Mouse (Mus musculus): ENCODE results near the gene Smyd3.
"Not testable (repeated sequence)": the region's sequence is repeated elsewhere in the genome, so short reads cannot be mapped to it uniquely, and the experiment has no call there.

The Smyd3 gene

DNA sequence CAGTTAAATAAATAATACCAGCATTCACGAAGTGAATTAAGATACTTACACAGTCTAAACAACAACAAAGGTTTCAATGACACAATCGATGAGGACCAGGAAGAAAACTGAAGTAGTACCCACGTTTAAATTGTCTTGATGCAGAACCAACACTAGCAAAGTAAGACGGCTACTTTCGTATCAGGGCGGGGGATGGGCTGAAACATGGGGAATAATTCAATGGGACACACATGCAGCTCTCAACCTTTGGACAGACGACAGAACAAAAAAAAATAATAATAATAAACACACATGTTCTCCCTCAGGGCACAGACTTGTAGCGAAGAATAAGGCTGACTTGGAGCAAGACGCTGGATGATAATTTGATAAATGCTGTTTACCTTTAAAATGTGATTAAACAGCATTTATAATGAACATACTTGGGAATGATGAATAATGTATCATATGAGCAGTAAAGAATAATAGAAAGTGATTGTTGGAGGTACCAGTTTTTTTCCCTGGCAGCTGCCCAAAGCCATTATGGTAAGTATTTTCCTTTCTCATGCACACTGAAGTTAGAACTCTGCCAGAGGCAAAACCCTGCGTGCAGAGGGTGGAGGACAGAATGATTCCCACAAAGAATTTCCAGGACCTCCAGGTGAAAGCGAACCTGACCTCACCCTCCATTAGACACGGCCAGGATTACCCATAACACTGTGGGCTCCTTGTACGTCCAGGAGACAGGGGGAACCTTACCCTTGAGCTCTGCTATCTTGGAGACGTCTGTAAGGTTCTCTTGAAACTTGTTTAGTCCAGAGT lies 340.8 kb downstream of the Smyd3 start:
- no peak for DNase-seq (ENCODE audit: low read depth, low spot score)

DNA sequence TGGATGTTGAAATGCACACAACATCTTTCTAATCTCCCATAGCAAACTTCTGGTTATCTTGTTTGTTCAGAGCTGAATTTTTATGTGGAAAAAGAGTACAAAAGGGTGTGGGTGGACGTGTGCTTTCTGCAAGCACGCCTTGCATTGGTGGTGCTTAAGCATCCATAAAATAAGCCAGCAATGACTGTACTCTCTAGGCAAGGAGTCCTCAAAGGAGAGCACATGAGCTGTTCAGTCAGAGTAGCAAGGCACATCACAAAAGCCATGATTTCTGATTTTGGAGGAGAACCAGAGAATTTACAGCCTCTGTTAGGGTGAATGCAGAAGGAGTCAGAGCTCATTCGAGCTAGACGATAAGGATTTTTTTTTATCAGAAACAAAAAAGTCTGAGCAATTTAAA lies 343.6 kb downstream of the Smyd3 start:
- DNase-seq (ENCODE audit: low read depth, low spot score) = no peak

DNA sequence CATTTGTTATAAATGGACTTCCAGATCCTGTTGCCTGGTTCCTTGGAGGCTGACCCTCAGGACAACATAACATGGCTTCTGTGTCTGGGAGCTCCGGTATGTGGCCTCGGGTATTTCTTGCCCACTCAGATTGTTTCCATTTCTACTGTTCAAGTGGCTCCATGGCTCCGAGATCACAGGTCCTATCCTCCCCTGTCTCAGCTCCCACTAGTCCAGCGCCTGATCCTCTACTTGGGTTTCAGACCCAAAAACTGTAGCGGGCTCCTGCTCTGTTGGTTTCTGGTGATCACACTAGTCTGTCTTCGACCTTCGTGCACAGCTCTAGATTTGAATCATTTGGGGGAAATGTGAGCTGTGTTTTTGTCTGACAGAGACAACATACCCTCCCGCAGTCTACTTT lies 347.3 kb downstream of the Smyd3 start:
- DNase-seq (ENCODE audit: low read depth, low spot score) = no peak

DNA sequence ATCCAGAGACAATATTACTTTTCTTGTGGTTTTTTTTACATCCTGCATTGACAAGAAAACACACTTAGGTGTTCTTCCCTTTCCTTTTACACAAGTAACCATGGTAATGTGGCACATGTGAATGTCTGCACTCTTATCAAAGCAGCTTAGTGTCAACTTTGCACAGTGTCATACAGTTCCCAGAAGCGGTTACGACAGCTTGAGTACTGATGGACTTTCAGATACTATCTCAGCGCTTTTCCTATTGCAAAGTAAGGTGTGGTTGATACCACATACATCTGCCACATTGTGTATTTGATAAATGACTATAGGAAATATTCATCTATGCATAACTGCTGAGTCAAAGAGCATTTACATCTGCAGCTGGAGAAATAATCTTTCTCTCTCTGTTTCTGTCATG lies 348.1 kb downstream of the Smyd3 start:
- DNase-seq (ENCODE audit: low read depth, low spot score) = peak; percentile 80

DNA sequence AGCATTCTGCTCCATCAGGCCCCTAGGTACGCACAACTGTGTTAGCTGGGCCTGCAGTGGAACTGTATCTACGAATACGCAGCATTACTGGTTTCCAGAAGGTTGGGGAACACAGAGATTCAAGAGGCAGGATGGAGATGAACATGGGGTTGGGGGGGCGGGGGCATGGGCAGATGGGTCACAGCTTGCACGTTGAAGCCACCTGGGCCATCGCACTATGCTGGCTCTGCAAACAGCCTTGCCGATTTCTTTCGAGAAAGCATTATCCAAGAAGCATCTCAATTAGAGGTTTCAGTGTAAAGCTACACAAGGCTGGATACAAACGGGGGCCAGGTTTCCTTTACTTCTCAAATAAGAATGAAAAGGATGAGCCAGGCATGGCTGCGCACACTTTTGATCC lies 348.7 kb downstream of the Smyd3 start:
- DNase-seq (ENCODE audit: low read depth, low spot score) = no peak

DNA sequence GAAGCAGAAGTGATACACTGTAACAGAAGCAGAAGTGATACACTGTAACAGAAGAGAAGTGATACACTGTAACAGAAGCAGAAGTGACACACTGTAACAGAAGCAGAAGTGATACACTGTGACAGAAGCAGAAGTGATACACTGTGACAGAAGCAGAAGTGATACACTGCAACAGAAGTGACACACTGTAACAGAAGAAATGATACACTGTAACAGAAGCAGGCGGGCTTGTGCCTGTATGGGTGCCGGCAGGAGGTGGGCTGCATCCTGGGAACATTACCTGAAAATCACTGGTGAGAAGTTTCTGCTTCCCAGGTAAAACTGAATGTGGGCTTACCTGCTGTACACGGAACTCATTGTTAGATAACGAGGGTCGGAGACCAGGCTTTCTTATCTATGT lies 353.6 kb downstream of the Smyd3 start:
- not testable (repeated sequence) for DNase-seq (ENCODE audit: low read depth, low spot score)

DNA sequence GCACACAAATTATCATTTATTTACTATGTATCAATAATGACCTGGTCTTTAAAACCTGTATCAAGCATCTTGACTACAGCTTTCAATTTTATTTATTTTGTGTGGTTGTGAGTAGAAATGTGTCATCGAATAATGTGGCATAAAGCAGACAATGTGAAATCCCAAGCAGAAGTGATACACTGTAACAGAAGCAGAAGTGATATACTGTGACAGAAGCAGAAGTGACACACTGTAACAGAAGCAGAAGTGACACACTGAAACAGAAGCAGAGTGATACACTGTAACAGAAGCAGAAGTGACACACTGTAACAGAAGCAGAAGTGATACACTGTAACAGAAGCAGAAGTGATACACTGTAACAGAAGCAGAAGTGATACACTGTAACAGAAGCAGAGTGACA lies 355.1 kb downstream of the Smyd3 start:
- not testable (repeated sequence) for DNase-seq (ENCODE audit: low read depth, low spot score)

DNA sequence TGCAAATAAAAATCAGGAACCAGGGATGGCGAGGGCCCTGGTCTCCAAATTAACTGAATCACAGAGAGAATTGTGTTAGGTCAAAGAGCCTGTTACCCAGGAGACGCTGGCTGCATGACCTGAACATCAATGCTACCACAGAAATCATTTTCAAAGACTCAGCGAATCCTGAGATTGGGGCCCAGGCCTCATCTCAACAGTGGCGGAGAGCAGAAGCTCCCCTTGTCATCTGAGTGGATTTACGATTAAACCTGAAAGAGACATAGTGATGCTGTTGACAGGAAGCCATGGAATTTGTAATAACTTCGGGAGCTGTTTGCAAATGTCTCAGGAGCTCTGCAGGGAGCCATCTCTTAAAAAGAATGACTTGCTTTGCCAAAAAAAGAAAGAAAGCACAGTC lies 355.9 kb downstream of the Smyd3 start:
- DNase-seq (ENCODE audit: low read depth, low spot score) = no peak

DNA sequence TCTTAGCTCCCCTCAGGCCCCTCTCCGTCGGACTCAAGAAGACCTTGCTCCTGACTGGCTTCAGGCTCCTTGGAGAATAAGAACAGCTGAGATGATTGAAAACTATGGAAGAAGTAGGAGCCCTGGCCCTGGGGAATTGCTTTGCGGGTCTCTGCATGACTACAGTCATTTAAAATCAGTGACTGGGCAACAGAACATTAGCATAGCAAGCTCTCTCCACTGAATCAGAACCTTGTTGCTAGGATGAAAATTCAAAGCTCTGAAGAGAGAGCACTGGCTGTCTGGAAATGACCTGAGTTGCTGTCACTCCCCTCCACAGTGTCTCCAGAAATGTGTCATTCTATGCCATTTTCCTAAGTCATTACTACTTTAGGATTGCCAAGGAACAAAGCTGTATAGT lies 357.1 kb downstream of the Smyd3 start:
- DNase-seq (ENCODE audit: low read depth, low spot score) = no peak

DNA sequence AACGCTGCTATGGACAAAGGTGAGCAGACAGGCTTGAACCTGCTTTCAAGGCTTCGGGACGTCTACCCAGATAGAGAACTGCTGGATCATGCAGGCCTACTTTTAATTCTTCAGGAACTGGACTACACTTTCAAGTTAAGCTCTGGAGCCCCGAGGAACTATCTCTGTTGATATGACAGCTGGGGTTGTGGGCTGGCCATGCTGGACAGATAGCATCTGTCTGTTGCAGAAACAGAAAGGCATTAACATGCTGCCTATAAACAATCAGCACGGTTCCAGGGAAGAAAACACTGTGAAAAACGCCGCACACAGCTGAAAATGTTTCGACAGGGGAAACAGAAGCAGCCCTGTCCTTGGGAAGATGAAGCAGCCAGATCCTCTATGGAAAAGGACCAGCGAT lies 365.5 kb downstream of the Smyd3 start:
- DNase-seq (ENCODE audit: low read depth, low spot score) = no peak

DNA sequence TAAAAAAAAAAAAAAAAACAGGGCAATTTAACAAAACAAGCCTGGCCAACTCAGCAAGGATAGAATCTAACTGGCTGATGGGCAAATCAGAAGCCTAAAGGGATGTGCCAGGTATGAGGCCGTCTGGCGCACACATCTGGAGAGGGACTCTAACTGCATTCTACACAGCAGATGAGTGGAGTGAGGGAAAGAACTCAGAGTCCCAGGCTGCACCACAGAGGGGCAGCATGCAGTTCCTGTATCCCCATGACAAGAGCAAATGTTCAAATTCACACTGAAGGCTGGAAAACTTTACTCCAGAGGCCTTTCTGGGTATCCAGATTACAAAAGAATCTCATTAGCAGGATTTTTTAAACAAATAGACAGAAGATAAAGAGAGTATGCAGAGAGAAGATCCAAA lies 366.6 kb downstream of the Smyd3 start:
- no peak for DNase-seq (ENCODE audit: low read depth, low spot score)

DNA sequence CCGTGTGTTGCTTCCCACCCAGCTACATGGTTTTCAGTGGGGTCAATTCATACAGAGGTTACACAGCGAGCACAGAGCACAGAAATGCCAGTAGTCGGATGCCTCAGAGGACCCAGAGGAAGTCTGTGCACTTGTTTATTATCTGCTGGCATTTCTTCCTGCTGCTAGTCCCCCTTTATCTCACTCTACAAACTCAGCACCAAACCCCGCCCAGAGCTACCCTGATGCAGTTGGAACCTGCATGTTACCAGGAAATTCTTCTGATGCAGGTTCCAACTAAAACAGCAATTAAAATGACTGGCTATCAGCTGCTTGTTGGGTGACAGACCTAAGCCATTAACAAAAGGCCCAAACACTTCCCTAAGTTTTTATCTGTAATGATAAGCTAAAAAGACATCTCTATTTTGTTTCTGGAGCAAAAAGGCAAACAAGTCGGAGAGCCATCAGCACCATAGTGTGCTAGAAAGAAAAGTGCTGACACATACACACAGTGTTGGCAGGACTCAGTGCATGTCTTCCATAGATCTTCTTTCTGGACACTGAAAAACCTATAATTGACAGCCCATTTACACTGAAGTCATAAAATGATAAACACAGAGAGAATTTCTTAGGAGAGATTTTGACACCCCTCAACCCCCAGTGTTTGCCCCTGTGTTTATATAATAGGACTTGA lies 368.2 kb downstream of the Smyd3 start:
- DNase-seq (ENCODE audit: low read depth, low spot score) = no peak

DNA sequence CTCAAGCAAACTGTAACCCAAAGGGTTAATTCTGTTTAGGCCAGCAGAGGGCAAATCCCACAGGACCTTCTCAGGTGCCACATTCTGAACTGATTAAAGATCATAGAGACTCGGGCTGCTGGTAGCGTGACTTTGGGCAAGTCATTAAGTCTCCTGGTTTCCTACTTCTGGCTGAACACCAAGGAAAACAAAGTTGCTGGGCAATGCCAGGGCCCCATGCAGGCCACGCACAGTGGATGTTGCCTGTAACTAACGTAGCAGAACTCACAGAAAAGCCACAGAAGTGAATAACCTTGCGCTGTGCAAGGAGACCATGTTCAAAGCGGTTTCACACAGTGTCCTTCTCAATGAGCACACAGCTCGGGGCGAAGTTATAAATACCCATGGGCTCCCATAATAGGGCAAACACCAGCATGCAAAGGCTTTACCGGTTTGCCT lies 371.1 kb downstream of the Smyd3 start:
- no peak for DNase-seq (ENCODE audit: low read depth, low spot score)

DNA sequence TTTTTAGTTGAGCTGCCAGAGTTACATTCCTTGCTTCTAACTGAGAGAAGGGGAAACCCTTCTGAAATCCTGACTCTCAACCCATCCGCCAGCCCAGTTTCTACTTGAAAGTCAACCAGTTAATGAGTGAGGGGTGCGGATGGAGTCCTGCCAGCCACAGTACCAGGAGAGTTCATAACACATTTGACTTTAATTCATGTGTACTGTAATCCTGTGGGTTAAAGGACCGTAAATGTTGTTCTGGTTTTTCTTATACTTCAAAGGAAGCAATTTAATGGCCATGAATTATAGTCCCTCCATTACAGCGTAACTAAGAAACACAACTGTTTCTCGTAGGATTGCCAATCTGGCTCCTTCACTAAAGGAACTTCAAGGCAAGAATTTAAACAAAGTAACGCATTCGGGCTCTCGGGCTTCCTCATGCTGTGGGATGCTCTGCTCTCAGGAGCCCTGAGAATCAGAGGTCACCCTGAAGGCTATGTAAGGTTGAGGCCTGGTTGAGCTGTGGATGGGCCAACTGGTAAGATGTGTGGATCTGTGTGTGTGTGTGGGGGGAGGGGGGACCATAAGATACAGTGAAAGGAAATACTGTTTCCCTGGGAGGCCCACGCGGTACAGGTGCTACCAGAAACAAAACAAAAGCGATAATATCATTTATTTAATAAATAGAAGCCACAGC lies 374.5 kb downstream of the Smyd3 start:
- DNase-seq (ENCODE audit: low read depth, low spot score) = no peak

DNA sequence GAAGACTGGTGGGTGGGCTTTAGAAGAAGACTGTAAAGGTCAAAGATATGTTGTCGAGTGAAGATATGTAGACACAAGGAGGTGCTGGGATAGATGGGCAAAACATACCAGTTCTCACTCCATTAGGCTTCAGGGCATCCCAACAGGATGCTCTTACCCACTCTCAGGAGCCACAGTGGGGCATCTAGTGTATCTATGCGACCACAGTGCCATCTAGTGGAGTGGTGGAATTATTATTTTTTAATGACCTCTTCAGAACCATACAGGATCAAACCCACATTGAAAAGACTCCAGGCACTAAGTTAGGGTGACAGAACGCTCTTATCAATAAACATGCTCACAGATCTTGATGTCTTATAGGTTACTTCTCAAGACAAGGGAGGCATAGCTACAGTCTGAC lies 375.7 kb downstream of the Smyd3 start:
- peak; percentile 47 for DNase-seq (ENCODE audit: low read depth, low spot score)

DNA sequence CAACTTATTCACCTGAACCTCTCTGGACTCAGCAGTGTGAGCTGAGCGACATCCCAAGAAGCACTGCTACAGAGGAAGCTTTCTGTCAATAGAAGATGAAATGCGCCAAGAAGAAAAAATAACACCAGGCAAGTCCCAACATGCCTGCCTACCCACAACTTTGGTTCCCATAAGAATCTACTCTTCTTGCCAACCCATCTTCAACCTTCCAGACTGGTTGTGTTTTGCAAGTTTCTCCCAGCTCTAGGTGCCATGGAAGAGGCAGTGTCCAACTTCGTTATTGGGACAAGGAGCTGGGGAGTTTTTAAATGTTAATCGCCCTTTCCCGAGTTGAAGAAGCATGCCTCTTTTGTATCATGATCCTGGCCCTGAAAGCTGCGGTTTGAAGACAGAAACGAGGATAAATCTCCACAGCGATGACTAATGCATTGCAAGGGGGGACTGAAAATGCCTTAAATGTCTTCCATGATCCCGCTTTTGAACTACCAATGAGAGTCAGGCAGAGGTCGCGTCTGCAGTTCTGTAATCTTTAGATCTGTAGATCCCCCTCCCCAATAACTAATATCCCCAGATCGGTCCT lies 376.7 kb downstream of the Smyd3 start:
- DNase-seq (ENCODE audit: low read depth, low spot score) = no peak

DNA sequence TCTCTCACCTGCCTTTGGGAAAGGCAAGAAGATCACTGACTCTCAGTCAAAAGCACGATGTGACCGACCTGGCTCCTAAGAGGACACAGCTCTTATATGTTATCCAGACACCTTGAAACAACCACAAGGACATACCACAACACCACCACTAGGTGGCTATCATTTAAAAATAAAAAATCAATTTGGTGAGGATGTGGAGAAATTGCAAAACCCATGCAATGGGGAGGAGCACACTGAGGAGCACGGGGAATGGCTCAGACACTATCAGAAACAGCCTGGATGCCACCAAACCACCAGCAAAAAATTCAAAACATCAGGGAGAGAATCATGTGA lies 380.7 kb downstream of the Smyd3 start:
- peak; percentile 11 for DNase-seq (ENCODE audit: low read depth, low spot score)

DNA sequence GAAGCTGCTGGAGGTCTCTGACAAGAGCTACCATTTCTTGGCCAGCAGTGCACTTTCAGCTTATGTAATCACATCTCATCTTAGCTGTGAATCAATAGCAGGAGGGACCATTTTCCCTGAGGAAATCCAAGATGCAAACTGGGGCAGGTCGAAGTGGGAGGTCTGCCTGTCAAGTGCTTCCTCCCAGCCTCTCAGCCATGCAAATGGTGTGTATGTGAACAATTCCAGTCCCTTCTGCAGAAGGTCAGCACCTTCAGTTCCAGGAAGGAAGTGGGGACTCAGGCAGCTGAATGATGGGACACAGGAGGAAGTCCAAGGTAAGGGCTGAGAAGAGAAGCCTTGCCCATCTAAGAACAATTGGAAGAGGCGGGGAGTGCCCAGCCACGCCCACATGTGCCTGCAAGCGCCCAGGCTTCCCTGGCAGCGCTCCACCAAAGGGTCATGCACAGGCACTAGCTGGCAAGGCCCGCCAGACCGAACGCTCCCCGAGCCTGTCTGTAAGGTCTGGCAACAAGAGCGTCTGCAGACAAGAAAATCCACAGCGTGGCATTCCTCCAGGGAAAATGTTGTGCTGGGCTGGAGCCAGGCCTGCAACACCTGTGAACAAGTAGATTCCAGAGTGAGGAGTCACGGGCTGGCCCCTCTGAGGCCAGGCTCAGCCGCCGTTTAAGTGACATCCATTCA lies 381.2 kb downstream of the Smyd3 start:
- no peak for DNase-seq (ENCODE audit: low read depth, low spot score)

DNA sequence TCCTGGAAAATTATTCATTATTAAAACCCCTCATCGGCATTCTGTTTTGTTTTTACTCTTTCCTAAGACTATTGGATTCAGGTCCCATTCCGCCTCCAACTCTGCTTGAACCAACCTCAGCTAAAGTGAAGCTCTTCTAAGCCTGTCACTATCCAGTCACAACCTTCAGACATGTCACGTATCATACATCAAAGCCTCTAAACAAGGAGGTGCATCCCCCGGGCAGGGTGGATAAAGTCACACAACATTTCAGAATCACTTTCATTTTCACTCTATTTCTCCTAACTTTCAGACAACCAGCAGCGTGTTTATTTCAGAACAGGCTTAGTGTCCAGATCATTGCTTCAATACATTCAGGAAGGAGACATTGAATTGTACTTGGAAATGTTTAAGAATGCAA lies 387.8 kb downstream of the Smyd3 start:
- peak; percentile 50 for DNase-seq (ENCODE audit: low read depth, low spot score)

DNA sequence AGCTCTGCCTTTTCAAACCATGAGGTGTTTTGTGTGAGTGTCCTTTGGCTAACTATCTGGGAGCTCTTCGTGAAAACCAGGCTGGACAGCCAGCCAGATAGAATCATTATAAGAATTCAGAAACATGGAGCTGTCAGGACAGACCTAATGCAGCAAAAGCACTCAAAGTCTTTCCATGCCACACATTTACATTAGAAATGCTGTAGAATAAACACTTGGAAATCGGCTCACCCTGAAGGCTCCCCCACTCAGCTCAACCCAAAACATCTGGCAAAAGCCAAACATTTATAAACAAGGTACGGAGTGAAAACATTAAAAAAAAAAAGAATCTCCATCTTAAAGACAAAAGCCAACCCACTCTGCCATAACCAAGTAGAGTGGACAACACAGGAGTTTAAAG lies 391.6 kb downstream of the Smyd3 start:
- no peak for DNase-seq (ENCODE audit: low read depth, low spot score)

DNA sequence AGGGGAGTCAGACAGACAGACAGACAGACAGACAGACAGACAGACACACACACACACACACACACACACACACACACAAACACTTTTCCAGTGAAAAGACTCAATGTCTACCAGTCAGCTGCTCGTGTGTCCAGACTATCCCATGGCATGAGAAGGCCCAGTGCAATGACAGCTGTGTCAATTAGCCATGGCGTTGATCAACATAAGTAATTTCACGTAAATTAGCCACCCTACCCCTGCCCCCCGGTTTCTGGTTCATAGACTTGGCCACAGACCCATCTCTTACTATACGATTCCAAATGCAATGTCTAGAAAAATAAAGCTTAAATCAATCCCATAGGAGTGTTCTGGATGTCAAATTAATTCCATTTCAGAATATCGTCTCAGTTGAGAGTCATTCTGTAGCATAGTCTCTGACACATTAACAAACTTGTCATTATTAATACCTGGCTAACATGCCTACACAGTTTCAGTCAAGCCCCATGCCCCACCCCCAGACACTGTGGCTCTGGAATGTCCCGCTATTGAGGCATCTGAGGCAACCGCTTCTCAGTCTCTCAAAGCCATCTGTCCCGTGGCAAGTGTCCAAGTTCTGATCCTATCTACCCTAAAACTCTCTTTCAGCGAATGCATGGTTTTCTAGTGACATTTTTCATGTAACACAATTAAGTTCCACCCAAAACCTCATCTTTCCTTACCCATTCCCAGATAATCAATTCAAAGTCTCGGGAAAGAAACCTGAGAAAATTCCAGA lies 395.2 kb downstream of the Smyd3 start:
- no peak for DNase-seq (ENCODE audit: low read depth, low spot score)

Measured in CD4-positive helper T cell, adult 2 months (primary cell).